Mouse (Mus musculus) CH12.LX (cell line): ENCODE results near the gene Il11. TPM values are rescaled to one million over a fixed set of nuclear protein-coding genes. Genes with fewer than 3 reads are reported as not detected.

Experiments
- DNase-seq: peaks from one replicate; pipeline ENCODE4 v3.0.0-alpha.2; 2013; ENCODE audit errors: extremely low read depth
- H3K27ac ChIP-seq: 2 replicates; pipeline ENCODE4 v1.5.1; 2012; ENCODE audit warnings: low read depth, mild to moderate bottlenecking, control low read depth, moderate library complexity; ENCODE audit not compliant: insufficient read depth
- H3K27me3 ChIP-seq: replicated peaks from 2 replicates; pipeline ENCODE3; 2012; ENCODE audit warnings: inconsistent platforms
- H3K36me3 ChIP-seq, 2 experiments: replicated peaks in 1 of 2; 2 replicates each; pipeline versions ENCODE3 to v1.6.1; 2012; ENCODE audit warnings: inconsistent platforms in 1 of 2, low read length in 1 of 2, mild to moderate bottlenecking in 1 of 2, mixed read lengths in 1 of 2, moderate library complexity in 1 of 2; ENCODE audit not compliant: control insufficient read depth in 1 of 2, insufficient read depth in 1 of 2
- H3K4me1 ChIP-seq, 2 experiments: 2 replicates each; pipeline ENCODE4 v1.6.1; 2012; ENCODE audit warnings: inconsistent platforms in 1 of 2, moderate library complexity in 1 of 2; ENCODE audit not compliant: insufficient read depth in 2 of 2, control insufficient read depth in 1 of 2
- H3K4me2 ChIP-seq: 2 replicates; pipeline ENCODE4 v1.6.1; 2012; ENCODE audit warnings: low read depth, mild to moderate bottlenecking, control low read depth; ENCODE audit not compliant: poor library complexity, insufficient read depth, severe bottlenecking
- H3K4me3 ChIP-seq, 3 experiments: fragments of 150-350 bp in 1 of 3; sonication (generic) in 1 of 3; replicated peaks in 1 of 3; 2 replicates each; pipeline versions ENCODE3 to v1.5.1; 2011 to 2012; ENCODE audit warnings: low read depth in 2 of 3, low read length in 2 of 3, mild to moderate bottlenecking in 2 of 3, moderate library complexity in 2 of 3, control low read depth in 1 of 3, improper control_type of control experiment in 1 of 3, inconsistent platforms in 1 of 3, mixed read lengths in 1 of 3; ENCODE audit not compliant: poor library complexity in 1 of 3
- H3K79me2 ChIP-seq: replicated peaks from 2 replicates; pipeline ENCODE4 v1.6.1; 2012; ENCODE audit warnings: mild to moderate bottlenecking, moderate library complexity; ENCODE audit not compliant: control insufficient read depth, poor library complexity, insufficient read depth, severe bottlenecking; ENCODE audit errors: extremely low read depth
- H3K9ac ChIP-seq: 2 replicates; pipeline ENCODE4 v1.6.1; 2012; ENCODE audit warnings: low read depth, mild to moderate bottlenecking, control low read depth, moderate library complexity; ENCODE audit not compliant: insufficient read depth
- H3K9me3 ChIP-seq: replicated peaks from 2 replicates; pipeline ENCODE3; 2012; ENCODE audit warnings: low read length, inconsistent platforms, mixed read lengths
- CHD2 ChIP-seq: IDR thresholded peaks from 2 replicates; pipeline ENCODE4 v1.6.1; 2011; ENCODE audit warnings: low read length, improper control_type of control experiment
- CTCF ChIP-seq, 2 experiments: IDR thresholded peaks in 1 of 2; conservative IDR thresholded peaks in 1 of 2; 2 replicates each; pipeline ENCODE4 v1.5.1; 2011 to 2012; ENCODE audit warnings: low read depth in 2 of 2, low read length in 2 of 2, improper control_type of control experiment in 1 of 2, inconsistent platforms in 1 of 2, mild to moderate bottlenecking in 1 of 2, moderate library complexity in 1 of 2
- ELF1 ChIP-seq: IDR thresholded peaks from 2 replicates; pipeline ENCODE4 v1.6.1; 2014; ENCODE audit warnings: low read depth, mild to moderate bottlenecking, inconsistent platforms, low read length, improper control_type of control experiment
- EP300 ChIP-seq: IDR thresholded peaks from 2 replicates; pipeline ENCODE4 v1.6.1; 2011; ENCODE audit warnings: low read length, improper control_type of control experiment
- MAFK ChIP-seq: IDR thresholded peaks from 2 replicates; pipeline ENCODE4 v1.6.1; 2011; ENCODE audit warnings: low read length, improper control_type of control experiment; ENCODE audit not compliant: insufficient replicate concordance
- MAX ChIP-seq: IDR thresholded peaks from 2 replicates; pipeline ENCODE4 v1.6.1; 2011; ENCODE audit warnings: low read length, improper control_type of control experiment
- MXI1 ChIP-seq: IDR thresholded peaks from 2 replicates; pipeline ENCODE4 v1.6.1; 2011; ENCODE audit warnings: mild to moderate bottlenecking, low read depth, low read length, improper control_type of control experiment
- MYC ChIP-seq: IDR thresholded peaks from 2 replicates; pipeline ENCODE4 v1.6.1; 2011; ENCODE audit warnings: low read depth, mild to moderate bottlenecking, improper control_type of control experiment, low read length
- NELFE ChIP-seq: IDR thresholded peaks from 2 replicates; pipeline ENCODE4 v1.6.1; 2011; ENCODE audit warnings: low read depth, low read length, improper control_type of control experiment
- RAD21 ChIP-seq: IDR thresholded peaks from 2 replicates; pipeline ENCODE4 v1.6.1; 2011; ENCODE audit warnings: low read depth, mild to moderate bottlenecking, low read length, improper control_type of control experiment, moderate library complexity
- dilution Hi-C: fragments of 300-500 bp; cut with MboI; formaldehyde crosslinking; loops from 2 replicates; pipeline ENCODE4 v1.14.3; 2020; ENCODE audit warnings: low sequenced_read_pairs; ENCODE audit not compliant: extremely low pct_unique_long_range_greater_than_20kb, extremely low pct_ligation_motif_present
- in situ Hi-C: fragments of 300-500 bp; cut with MboI; formaldehyde crosslinking; loops from 3 replicates; pipeline ENCODE4 v1.14.3; 2019; ENCODE audit warnings: low sequenced_read_pairs, low pct_ligation_motif_present, low pct_unique_long_range_greater_than_20kb, mixed read lengths
- polyA plus RNA-seq: library from polyadenylated mRNA; unstranded; fragments of >175 nt; gene quantifications from 2 replicates; pipeline ENCODE4 v1.2.1, GENCODE M21; 2012; ENCODE audit warnings: low read depth; ENCODE audit not compliant: insufficient read length
- total RNA-seq, 2 experiments: library from RNA; depleted of rRNA; stranded (reverse); fragments of 300-350 nt in 1 of 2; fragments of >200 nt in 1 of 2; gene quantifications; 2 replicates each; pipeline ENCODE4 v1.2.3; 2012 to 2014

Il11 gene
- total and polyA plus RNA-seq, 3 experiments = 0.17 TPM; not detected in 2

DNA sequence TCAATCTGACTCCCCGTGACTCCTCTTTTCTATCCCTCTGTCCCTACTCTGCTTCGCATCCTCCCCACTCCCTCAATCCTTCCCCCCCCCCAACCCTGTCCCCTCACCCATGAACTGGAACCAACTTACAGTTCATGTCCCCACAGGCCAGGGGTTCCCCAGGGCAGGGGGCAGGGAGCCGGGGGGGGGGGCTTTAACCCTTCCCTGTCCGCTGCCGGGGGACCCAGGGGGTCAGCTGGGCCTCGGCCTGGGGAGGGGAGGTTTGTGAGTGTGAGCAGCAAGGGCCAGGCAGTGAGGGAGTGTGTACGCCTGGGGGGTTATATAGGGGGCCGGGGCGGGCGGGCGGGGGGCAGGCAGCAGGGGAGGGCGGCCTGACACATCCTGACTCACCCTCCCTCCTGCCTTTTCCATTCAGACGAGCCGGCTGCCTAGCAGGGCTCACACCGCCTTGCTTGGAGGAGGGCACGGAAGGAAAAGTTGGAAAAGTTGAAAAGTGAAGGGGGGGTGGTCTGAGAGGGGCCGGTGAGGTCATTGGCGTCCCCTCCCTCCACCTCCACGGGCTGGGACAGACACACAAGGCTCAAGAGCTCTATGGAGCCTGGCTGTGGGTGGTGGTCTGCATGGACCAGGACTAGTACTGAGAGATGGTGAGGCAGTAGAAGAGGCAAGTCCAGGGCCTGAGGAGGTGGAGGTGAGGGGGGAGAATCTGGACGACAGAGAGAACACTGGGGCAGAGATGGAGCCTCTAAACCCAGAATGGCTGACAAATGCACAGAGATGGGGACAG is 4.6 kb downstream of the Il11 start:
- Histone ChIP-seq H3K27ac (no peak overlapping the region), H3K4me1 (peaks cover 9 to 29% of the 10 kb centered on the region in 2 experiments), H3K79me2 (no peaks in the 10 kb centered on the region), H3K27me3 (peaks cover 27% of the 10 kb centered on the region), H3K4me2 (no peak overlapping the region), H3K4me3 (no peak overlapping the region), H3K9ac (no peak overlapping the region), H3K9me3 (no peaks in the 10 kb centered on the region), H3K36me3 (no peaks in the 10 kb centered on the region)
- no peak for DNase-seq
- in situ Hi-C loops (no loop called here), dilution Hi-C loops (no loop called here)
- no peak for TF ChIP-seq CTCF (conservative IDR thresholded peaks at IDR 0.05 in 1 of 2, IDR thresholded peaks at IDR 0.05 in 1 of 2; ENCODE audit: low read depth in 2 of 2, low read length in 2 of 2)
- no peak for TF ChIP-seq MXI1
- TF ChIP-seq RAD21 = no peak
- no peak for TF ChIP-seq NELFE
- no peak for TF ChIP-seq ELF1
- no peak for TF ChIP-seq MAX
- no peak for TF ChIP-seq EP300

DNA sequence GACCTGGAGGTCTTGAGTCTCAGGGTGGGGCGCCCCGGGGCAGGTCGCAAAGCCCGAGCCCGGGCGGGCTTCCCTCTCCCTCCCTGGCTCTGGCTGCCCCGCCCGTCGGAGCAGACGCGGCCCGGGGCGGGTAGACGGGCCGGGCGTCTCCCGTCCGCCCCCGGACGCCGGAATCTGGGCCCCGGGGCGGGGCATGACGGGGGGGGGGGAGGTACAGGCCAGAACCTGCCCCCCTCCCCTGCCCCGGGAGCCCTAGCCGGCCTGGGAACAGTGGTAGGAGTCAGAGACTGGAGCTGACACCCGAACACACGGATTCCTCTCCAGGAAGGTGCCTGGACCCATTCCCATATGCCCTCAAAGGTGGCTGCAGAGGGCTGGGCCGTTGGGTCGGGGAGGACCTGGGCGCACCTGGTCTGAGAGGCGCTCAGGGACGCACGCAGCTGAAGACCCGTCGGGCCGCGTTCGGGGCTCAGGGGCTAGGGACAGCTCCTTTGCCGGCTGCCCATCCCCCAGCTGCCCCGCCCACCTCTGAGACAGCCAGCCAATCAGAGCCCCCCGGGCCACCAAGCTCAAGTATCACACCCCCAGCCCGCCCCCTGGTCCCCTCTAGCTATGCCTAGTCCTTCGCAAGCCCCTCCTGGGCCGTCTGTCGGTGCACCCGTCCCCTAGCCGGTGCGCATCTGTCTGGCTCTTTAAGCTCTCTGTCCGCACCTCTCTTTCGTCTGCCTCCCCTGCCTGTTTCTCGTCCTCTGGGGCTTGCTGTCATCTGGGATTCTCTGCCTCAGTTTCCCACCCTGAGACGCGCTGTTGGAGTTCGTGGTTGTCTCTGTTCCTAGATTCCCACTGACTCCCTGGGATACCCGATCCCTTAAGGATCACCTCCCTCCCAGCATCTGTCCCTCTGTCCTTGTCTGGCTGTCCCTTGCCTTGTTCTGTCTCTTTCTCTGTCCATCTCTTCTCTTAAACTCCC is 5.5 kb downstream of the Il11 start:
- Histone ChIP-seq H3K4me1 (peaks cover 9 to 27% of the 10 kb centered on the region in 2 experiments), H3K9me3 (no peaks in the 10 kb centered on the region), H3K36me3 (no peaks in the 10 kb centered on the region), H3K27me3 (peaks cover 27% of the 10 kb centered on the region), H3K4me3 (peak overlapping the region in 1 of 3 experiments; percentile 38), H3K79me2 (no peaks in the 10 kb centered on the region), H3K4me2 (peak overlapping the region; percentile 23; the same call in 1 of the 2 replicates), H3K27ac (no peak overlapping the region), H3K9ac (0 out of 2 replicates have a peak overlapping the region, but pooled peaks have one; percentile 4)
- TF ChIP-seq MYC (no peak), CHD2 (peak; percentile 42; the same call in 1 of the 2 replicates)
- in situ Hi-C loops = no loop called here
- dilution Hi-C loops = no loop called here
- DNase-seq = no peak

DNA sequence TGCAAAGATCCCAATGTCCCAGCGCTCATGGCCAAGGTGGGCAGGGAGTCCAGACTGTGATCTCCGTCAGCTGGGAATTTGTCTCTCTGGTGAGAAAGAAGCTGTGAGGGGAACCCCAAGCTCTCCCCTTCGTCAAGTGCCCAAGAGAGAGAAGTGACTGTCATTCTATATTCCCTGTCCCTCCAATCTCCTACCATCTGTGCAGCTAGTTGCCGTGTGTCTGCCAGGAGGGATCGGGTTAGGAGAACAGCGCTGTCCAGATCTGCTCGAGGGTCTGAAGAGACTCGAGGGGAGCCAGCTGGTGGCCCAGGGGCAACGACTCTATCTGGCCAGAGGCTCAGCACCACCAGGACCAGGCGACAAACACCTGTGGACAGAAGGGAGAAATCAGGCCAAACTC is 6.5 kb downstream of the Il11 start:
- DNase-seq = no peak
- H3K4me3 ChIP-seq = no peak overlapping the region
- peaks cover 27% of the 10 kb centered on the region for H3K27me3 ChIP-seq
- H3K4me1 ChIP-seq = peaks cover 7 to 19% of the 10 kb centered on the region in 2 experiments
- H3K9ac ChIP-seq = no peak overlapping the region
- dilution Hi-C loops = no loop called here
- no peak for TF ChIP-seq MAFK
- no peaks in the 10 kb centered on the region for H3K9me3 ChIP-seq
- H3K79me2 ChIP-seq = no peaks in the 10 kb centered on the region
- in situ Hi-C loops = no loop called here
- no peak overlapping the region for H3K4me2 ChIP-seq
- H3K36me3 ChIP-seq = no peaks in the 10 kb centered on the region
- no peak overlapping the region for H3K27ac ChIP-seq
